Mouse (Mus musculus) embryo, embryonic 9.5 days (tissue): ENCODE measurements around the gene Tdrkh.

Source experiments
- DNase-seq: peaks from one replicate; pipeline ENCODE4 v3.0.0-alpha.2; 2017; ENCODE audit errors: extremely low spot score

The Tdrkh gene

GRCm38 (mm10) chr3:94413031-94413679 lies at the start of gene Tdrkh:
Gene Tdrkh (plus strand): TSS chr3:94413273.
- DNase-seq = peak; percentile 94

GRCm38 (mm10) chr3:94363291-94364153 lies 49.6 kb upstream of the Tdrkh start:
- DNase-seq = peak; percentile 58

GRCm38 (mm10) chr3:94364154-94364526 lies 48.9 kb upstream of the Tdrkh start:
- DNase-seq = no peak

GRCm38 (mm10) chr3:94366761-94367160 lies 46.3 kb upstream of the Tdrkh start:
- peak; percentile 82 for DNase-seq

GRCm38 (mm10) chr3:94367511-94367910 lies 45.6 kb upstream of the Tdrkh start:
- DNase-seq = no peak

- DNase-seq = no peak
Observed at GRCm38 (mm10) chr3:94368631-94369030, 44.4 kb upstream of the Tdrkh start.

GRCm38 (mm10) chr3:94369709-94370108 lies 43.4 kb upstream of the Tdrkh start:
- DNase-seq = no peak

GRCm38 (mm10) chr3:94371637-94372036 lies 41.4 kb upstream of the Tdrkh start:
- DNase-seq = peak; percentile 17

- no peak for DNase-seq
Observed at GRCm38 (mm10) chr3:94372038-94372437, 41.0 kb upstream of the Tdrkh start.

GRCm38 (mm10) chr3:94372641-94373040 lies 40.4 kb upstream of the Tdrkh start, which contains the start of gene Rorc:
Gene Rorc (plus strand): TSS chr3:94372794.
- DNase-seq = no peak

- DNase-seq = no peak
Observed at GRCm38 (mm10) chr3:94373090-94373489, 40.0 kb upstream of the Tdrkh start.

GRCm38 (mm10) chr3:94373597-94374011 lies 39.5 kb upstream of the Tdrkh start:
- no peak for DNase-seq

GRCm38 (mm10) chr3:94374636-94375035 lies 38.4 kb upstream of the Tdrkh start:
- DNase-seq = no peak

- no peak for DNase-seq
Observed at GRCm38 (mm10) chr3:94375146-94375545, 37.9 kb upstream of the Tdrkh start.

- no peak for DNase-seq
Observed at GRCm38 (mm10) chr3:94375861-94376260, 37.2 kb upstream of the Tdrkh start.

GRCm38 (mm10) chr3:94377028-94377923 lies 35.8 kb upstream of the Tdrkh start:
- DNase-seq = no peak

GRCm38 (mm10) chr3:94379831-94380510 lies 33.1 kb upstream of the Tdrkh start:
- no peak for DNase-seq

- no peak for DNase-seq
Observed at GRCm38 (mm10) chr3:94382308-94382707, 30.8 kb upstream of the Tdrkh start.

- DNase-seq = no peak
Observed at GRCm38 (mm10) chr3:94383476-94383875, 29.6 kb upstream of the Tdrkh start.

- DNase-seq = no peak
Observed at GRCm38 (mm10) chr3:94386671-94387070, 26.4 kb upstream of the Tdrkh start.

- no peak for DNase-seq
Observed at GRCm38 (mm10) chr3:94387391-94387790, 25.7 kb upstream of the Tdrkh start.
